Mouse (Mus musculus): ENCODE results near the gene Csnk1d.

DNA sequence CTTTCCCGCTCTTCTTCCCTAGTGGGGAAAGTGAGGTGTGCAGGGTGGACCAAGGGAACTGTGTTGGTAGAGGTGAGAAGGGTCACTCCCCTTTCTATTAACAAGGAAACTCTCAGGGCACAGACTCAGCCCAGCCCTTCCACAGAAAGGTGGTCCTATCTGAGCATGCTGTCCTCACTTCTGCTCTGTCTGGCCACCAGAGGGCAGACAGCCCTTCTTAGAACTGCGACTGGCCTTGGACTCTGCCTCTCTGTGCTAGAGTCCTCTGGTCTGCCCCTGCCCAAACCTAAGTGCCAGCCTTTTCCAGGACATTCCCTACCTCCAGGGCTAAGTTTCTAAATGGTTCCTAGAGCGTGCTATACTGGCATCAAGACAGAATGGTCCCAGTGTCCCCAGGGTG lies 26.6 kb upstream of the Csnk1d start:
- no peak for TF ChIP-seq GATA1 (IDR thresholded peaks at IDR 0.05; ENCODE audit: borderline replicate concordance, low read length)
- TF ChIP-seq FLI1 (IDR thresholded peaks at IDR 0.05; ENCODE audit: low read length), result no peak

All from megakaryocyte, embryonic 14.5 days (primary cell).